Mouse (Mus musculus) limb, embryonic 12.5 days (tissue): Measurements from ENCODE around the gene Scgb2b18. TPM values are rescaled to one million over a fixed set of nuclear protein-coding genes. Genes with fewer than 3 reads are reported as not detected.
"Not testable (repeated sequence)": the region's sequence is repeated elsewhere in the genome, so short reads cannot be mapped to it uniquely, and the experiment has no call there.

ENCODE experiments used
- ATAC-seq: fragments of 200-750 bp; cut with Nextera tagmentation; 2 replicates; pipeline ENCODE4 v1.8.0; 2017; ENCODE audit warnings: low read depth, moderate TSS enrichment; ENCODE audit not compliant: insufficient number of reproducible peaks, insufficient read depth, low FRiP score, low TSS enrichment
- H3K27ac ChIP-seq: fragments of 300-500 bp; sonication (generic); 2 replicates; pipeline ENCODE4 v1.5.1; 2016; ENCODE audit warnings: mild to moderate bottlenecking, moderate library complexity
- H3K27me3 ChIP-seq: fragments of 300-500 bp; sonication (generic); 2 replicates; pipeline ENCODE4 v1.6.1; 2016; ENCODE audit warnings: mild to moderate bottlenecking, moderate library complexity
- H3K36me3 ChIP-seq: fragments of 300-500 bp; sonication (generic); 2 replicates; pipeline ENCODE4 v1.6.1; 2016; ENCODE audit warnings: mild to moderate bottlenecking, moderate library complexity
- H3K4me1 ChIP-seq: fragments of 300-500 bp; sonication (generic); replicated peaks from 2 replicates; pipeline ENCODE4 v1.6.1; 2016
- H3K4me2 ChIP-seq: fragments of 300-500 bp; sonication (generic); 2 replicates; pipeline ENCODE4 v1.6.1; 2016; ENCODE audit warnings: mild to moderate bottlenecking, moderate library complexity
- H3K4me3 ChIP-seq: fragments of 300-500 bp; sonication (generic); replicated peaks from 2 replicates; pipeline ENCODE4 v1.5.1; 2016; ENCODE audit warnings: mild to moderate bottlenecking
- H3K9ac ChIP-seq: fragments of 300-500 bp; sonication (generic); replicated peaks from 2 replicates; pipeline ENCODE4 v1.6.1; 2016; ENCODE audit warnings: mild to moderate bottlenecking, moderate library complexity
- H3K9me3 ChIP-seq: fragments of 300-500 bp; sonication (generic); 2 replicates; pipeline ENCODE4 v1.6.1; 2016; ENCODE audit warnings: mild to moderate bottlenecking, moderate library complexity
- WGBS: fragments of 180-500 bp; shearing (Covaris S2); methylation state at CpG from one replicate; pipeline ENCODE4 v1.1.7; 2016; 5-methylcytosine and 5-hydroxymethylcytosine counted together
- polyA plus RNA-seq: library from polyadenylated mRNA; unstranded; fragments of >200 nt; fragmentation: Nextera tagmentation; extraction: Ambion mirVana; gene quantifications from 2 replicates; pipeline ENCODE4 v1.2.1, GENCODE M21; 2016

The Scgb2b18 gene
- polyA plus RNA-seq = not detected in 2 replicates

DNA sequence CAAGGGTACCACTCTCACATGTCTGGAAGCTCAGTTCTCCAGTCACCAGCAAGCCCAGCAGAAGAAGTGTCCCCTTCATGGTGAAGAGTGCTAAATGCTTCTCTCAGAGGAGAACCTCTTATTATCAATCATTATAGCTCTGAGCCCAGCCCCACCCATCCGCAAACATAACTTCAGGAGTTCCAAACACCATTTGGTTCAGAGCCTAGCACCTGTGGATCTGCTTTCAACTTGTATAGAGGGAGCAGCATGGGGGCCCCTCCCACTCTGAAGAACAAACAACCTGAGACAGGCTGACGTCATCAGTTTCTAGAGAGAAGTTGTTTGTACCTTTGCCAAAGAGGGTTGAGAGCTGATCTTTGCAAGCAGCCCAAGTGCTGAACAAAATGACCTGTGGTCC is at the start of gene Scgb2b18:
Scgb2b18 (minus strand) TSS at position 101 of the 400 bp plus-strand sequence.
- H3K4me3 ChIP-seq, H3K36me3 ChIP-seq, ATAC-seq, H3K27ac ChIP-seq, H3K9me3 ChIP-seq, H3K4me2 ChIP-seq, H3K4me1 ChIP-seq, H3K9ac ChIP-seq, H3K27me3 ChIP-seq: not testable (repeated sequence)
- 85% methylated on average over 2 of the region's 2 CpGs for WGBS

DNA sequence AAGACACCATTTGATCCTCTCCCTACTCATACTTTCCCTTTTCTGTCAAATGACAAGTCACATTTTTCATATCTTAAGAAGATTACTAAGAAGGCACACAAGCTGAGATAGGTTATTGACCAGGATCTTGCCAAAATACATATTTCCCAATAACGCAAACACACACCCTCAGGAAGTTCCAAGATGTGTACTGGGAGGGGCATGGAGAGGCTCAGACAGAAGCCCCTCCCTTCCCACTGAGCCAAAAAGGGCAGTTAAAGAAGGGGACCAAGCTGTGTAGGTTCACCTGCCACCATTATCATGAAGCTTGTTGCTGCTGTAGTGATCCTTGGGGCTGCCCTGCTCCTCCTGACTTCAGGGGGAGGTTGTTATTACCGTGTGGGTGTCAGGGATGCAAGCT is 11.6 kb upstream of the Scgb2b18 start, which contains the start of gene Scgb1b18:
Scgb1b18 (plus strand) TSS at position 301 of the 400 bp plus-strand sequence.
- not testable (repeated sequence) for H3K27me3 ChIP-seq, H3K4me2 ChIP-seq, H3K36me3 ChIP-seq, H3K9me3 ChIP-seq, H3K4me3 ChIP-seq, H3K4me1 ChIP-seq, H3K27ac ChIP-seq, ATAC-seq, H3K9ac ChIP-seq
- no CpG with 5 or more reads among the region's 2 CpGs for WGBS

Other genes with a start within 250 kb of the Scgb2b18 start
- gene Scgb2b17, start 117.3 kb downstream of the Scgb2b18 start, polyA plus RNA-seq = not detected in 2 replicates
- gene Scgb1b17, start 110.4 kb downstream of the Scgb2b18 start, polyA plus RNA-seq = not detected in 2 replicates
- gene Scgb1b18, start 11.7 kb upstream of the Scgb2b18 start, polyA plus RNA-seq = not detected in 2 replicates
- gene Scgb2b19, start 106.5 kb upstream of the Scgb2b18 start, polyA plus RNA-seq = not detected in 2 replicates
- gene Scgb1b19, start 113.4 kb upstream of the Scgb2b18 start, polyA plus RNA-seq = not detected in 2 replicates
- gene Scgb2b20, start 192.5 kb upstream of the Scgb2b18 start, polyA plus RNA-seq = not detected in 2 replicates
- gene Scgb1b20, start 199.4 kb upstream of the Scgb2b18 start, polyA plus RNA-seq = not detected in 2 replicates